Mouse (Mus musculus) hindbrain, embryonic 10.5 days (tissue): ENCODE measurements around the gene Stard5. TPM values are rescaled to one million over a fixed set of nuclear protein-coding genes. Genes with fewer than 3 reads are reported as not detected.
A peak's percentile ranks its signal among the peaks of the same experiment; 100 is the strongest.

ENCODE experiments used
- DNase-seq: peaks from one replicate; pipeline ENCODE4 v3.0.0-alpha.2; 2017; ENCODE audit warnings: low spot score
- H3K27ac ChIP-seq: fragments of 300-500 bp; sonication (generic); 2 replicates; pipeline ENCODE4 v1.5.1; 2016; ENCODE audit warnings: mild to moderate bottlenecking, moderate library complexity
- H3K27me3 ChIP-seq: fragments of 300-500 bp; sonication (generic); 2 replicates; pipeline ENCODE4 v1.6.1; 2016; ENCODE audit warnings: mild to moderate bottlenecking; ENCODE audit not compliant: poor library complexity, insufficient read depth, severe bottlenecking
- H3K36me3 ChIP-seq: fragments of 300-500 bp; sonication (generic); 2 replicates; pipeline ENCODE4 v1.6.1; 2016; ENCODE audit warnings: mild to moderate bottlenecking, moderate library complexity
- H3K4me1 ChIP-seq: fragments of 300-500 bp; sonication (generic); replicated peaks from 2 replicates; pipeline ENCODE4 v1.6.1; 2016; ENCODE audit warnings: mild to moderate bottlenecking
- H3K4me3 ChIP-seq: fragments of 300-500 bp; sonication (generic); 2 replicates; pipeline ENCODE4 v1.5.1; 2016; ENCODE audit warnings: mild to moderate bottlenecking, moderate library complexity
- H3K9me3 ChIP-seq: fragments of 300-500 bp; sonication (generic); 2 replicates; pipeline ENCODE4 v1.6.1; 2016; ENCODE audit warnings: mild to moderate bottlenecking, moderate library complexity
- WGBS: fragments of 180-500 bp; shearing (Covaris S2); methylation state at CpG from one replicate; pipeline ENCODE4 v1.1.7; 2016; 5-methylcytosine and 5-hydroxymethylcytosine counted together
- polyA plus RNA-seq: library from polyadenylated mRNA; unstranded; fragments of >200 nt; fragmentation: Nextera tagmentation; extraction: Ambion mirVana; gene quantifications from 2 replicates; pipeline ENCODE4 v1.2.1, GENCODE M21; 2016

Stard5 gene
- polyA plus RNA-seq, 1 experiment from 2014 or later: 14.2 TPM

DNA sequence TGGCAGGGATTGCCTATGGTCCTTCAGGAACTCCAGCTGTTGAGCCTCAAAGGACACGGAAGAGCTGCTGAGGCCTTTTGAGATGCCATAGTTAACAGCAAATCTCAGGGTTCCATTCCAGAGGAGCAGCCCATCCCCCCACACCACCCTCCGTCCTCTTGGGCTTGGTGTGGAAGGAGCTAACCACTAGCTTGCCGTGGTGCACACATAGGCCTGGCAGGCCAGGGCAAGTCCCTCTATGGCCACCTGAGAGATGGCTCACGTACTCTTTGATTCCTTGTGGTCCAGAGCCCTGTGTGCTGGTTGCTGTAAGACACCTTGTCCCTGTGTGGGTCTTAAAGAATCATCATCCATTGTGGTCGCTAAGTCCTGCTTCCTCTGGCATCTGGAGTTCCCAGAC lies 8.8 kb downstream of the Stard5 start:
- Histone ChIP-seq H3K36me3 (peaks cover 34% of the 10 kb centered on the region), H3K9me3 (no peaks in the 10 kb centered on the region), H3K27me3 (no peaks in the 10 kb centered on the region), H3K4me3 (no peak overlapping the region), H3K4me1 (peaks cover 9% of the 10 kb centered on the region), H3K27ac (0 out of 2 replicates have a peak overlapping the region, but pooled peaks have one; percentile 8)
- no peak for DNase-seq
- WGBS: 90% methylated on average over 5 of the region's 5 CpGs

DNA sequence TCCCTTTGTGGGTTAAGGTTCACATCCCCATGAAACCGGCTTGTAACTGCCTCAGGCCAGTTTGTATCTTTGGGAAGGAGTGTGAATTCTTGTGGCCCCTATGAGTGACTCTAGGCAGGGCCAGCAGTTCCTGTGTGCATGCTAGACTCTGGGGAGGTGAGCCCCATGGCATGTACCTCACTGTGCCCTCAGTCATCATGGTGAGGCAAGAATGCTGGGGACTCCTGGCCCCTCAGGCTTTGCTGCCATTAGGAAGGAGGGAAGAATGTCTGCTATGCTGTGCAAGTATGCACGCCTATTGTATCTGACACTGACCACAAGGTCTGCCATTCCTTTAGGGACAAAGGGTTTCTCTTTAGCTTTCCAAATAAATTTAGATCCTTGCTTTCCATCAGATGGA lies 9.4 kb downstream of the Stard5 start:
- Histone ChIP-seq H3K36me3 (peaks cover 34% of the 10 kb centered on the region), H3K4me1 (peaks cover 9% of the 10 kb centered on the region), H3K9me3 (no peaks in the 10 kb centered on the region), H3K27ac (0 out of 2 replicates have a peak overlapping the region, but pooled peaks have one; percentile 66), H3K27me3 (no peaks in the 10 kb centered on the region), H3K4me3 (no peak overlapping the region)
- peak; percentile 9 for DNase-seq
- 53% methylated on average over 2 of the region's 2 CpGs for WGBS

DNA sequence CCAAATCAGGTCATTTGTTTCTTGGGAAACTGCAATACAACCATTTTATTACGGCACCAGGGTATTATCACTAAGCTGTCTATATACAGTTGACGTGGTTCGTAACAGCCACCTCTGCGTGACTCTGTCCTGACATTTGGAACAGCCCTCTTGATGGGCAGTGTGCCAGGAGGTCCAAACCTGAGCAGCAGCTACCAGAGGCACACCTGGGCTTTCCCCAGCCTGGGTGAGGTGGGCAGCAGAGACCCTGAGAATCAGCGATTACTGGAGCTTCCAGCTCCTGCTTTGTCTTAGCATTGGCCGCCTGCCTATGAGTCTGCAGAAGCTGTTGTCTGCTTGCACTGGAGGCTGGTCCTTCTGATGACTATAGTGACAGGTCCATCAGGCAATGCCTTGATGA lies 11.8 kb downstream of the Stard5 start:
- H3K27me3 ChIP-seq: no peaks in the 10 kb centered on the region
- H3K9me3 ChIP-seq: no peaks in the 10 kb centered on the region
- DNase-seq: no peak
- H3K27ac ChIP-seq: no peak overlapping the region
- H3K4me3 ChIP-seq: no peak overlapping the region
- peaks cover 14% of the 10 kb centered on the region; the same call in 1 of the 2 replicates for H3K36me3 ChIP-seq
- 85% methylated on average over 6 of the region's 6 CpGs for WGBS
- H3K4me1 ChIP-seq: peaks cover 9% of the 10 kb centered on the region

DNA sequence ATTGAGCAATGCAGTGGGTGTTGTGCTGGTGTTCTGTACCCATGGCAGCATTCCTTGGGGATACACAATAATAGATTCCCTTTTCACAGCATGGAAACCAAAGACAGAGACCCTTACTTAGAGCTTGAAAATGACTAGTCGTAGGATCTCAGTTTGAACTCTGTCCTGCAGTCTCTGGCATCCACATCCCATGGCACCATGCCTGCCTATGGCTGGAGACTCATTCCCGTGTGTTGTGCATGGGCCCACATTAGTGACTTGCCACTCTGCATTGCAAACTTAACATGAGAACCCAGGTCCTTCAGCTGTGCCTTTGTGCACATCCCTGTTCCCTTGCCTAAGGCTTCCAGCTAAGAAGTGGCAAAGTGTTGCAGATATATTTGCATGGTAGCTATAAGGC lies 13.0 kb downstream of the Stard5 start:
- H3K27me3 ChIP-seq: no peaks in the 10 kb centered on the region
- 84% methylated on average over 2 of the region's 2 CpGs for WGBS

DNA sequence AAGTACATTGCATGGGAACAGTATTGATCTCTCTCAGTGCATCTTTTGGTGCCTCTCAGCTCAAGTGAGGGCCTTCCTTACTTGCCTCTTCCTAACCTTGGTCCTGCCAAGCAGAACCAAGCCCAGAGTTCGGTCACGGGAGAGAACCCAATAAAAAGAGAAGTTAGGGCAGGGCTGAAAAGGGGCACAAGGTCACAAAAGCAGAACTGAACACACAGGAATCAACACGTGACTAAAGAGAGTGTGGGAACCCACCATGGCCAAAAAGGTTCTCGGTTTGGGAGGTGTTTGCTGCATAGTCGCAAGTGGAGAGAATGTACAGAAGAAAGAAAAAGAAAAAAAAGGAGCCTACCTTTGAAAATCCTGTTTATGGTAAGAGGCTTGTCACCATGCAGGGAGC lies 13.7 kb downstream of the Stard5 start:
- 77% methylated on average over 5 of the region's 5 CpGs for WGBS
- no peak for DNase-seq
- no peak overlapping the region for H3K4me3 ChIP-seq
- H3K27ac ChIP-seq: no peak overlapping the region
- no peaks in the 10 kb centered on the region for H3K27me3 ChIP-seq
- peaks cover 7% of the 10 kb centered on the region; the same call in 1 of the 2 replicates for H3K36me3 ChIP-seq
- peaks cover 9% of the 10 kb centered on the region for H3K4me1 ChIP-seq
- no peaks in the 10 kb centered on the region for H3K9me3 ChIP-seq

More for the DNA sequence above, 13.0 kb downstream of the Stard5 start:
- Histone ChIP-seq H3K36me3 (peaks cover 13% of the 10 kb centered on the region; the same call in 1 of the 2 replicates), H3K27ac (no peak overlapping the region), H3K9me3 (no peaks in the 10 kb centered on the region), H3K4me1 (peaks cover 9% of the 10 kb centered on the region), H3K4me3 (no peak overlapping the region)
- no peak for DNase-seq

DNA sequence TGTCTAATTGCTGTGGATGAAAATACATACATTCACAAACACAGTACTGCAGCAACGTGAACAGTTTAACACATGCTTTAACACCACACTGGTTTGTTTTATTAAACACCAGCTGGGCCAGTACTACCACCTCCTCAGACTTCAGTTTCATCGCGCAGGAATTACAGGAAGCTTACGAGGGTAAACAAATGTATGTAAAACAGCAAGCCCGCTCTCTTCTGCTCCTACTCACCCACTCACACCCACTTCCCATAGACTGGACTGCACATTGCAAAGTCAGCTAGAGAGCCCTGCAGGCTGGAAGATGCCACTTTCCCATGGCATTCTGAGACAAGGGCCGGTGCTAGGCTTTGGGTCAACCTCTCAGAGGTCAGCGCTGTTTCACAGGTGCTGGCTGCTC lies 17.0 kb downstream of the Stard5 start:
- 82% methylated on average over 7 of the region's 7 CpGs for whole genome bisulfite sequencing
- Histone ChIP-seq H3K27me3 (no peaks in the 10 kb centered on the region), H3K4me1 (no peaks in the 10 kb centered on the region)

DNA sequence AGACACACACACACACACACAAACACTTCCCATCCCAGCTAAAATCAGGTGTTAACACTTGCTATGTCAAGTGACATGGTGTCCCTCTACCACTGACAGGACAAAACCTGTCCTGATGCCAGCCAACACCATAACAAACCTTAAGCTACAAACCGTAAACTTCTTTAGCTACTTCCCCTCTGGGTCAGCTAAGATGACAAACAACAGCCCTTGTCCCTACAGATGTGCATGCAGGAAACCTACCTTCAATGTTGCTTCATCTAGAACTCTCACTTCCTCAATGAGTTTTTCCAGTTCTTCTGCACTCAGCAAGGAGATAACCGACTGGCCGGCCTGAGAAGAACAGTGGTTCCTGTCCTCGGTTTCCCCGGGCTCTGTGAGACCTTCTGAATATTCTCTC lies 18.9 kb downstream of the Stard5 start:
- DNase-seq: no peak
- no peak overlapping the region for H3K27ac ChIP-seq
- H3K36me3 ChIP-seq: no peaks in the 10 kb centered on the region
- no peaks in the 10 kb centered on the region for H3K9me3 ChIP-seq
- H3K27me3 ChIP-seq: no peaks in the 10 kb centered on the region
- 94% methylated on average over 5 of the region's 5 CpGs for WGBS
- H3K4me1 ChIP-seq: no peaks in the 10 kb centered on the region
- no peak overlapping the region for H3K4me3 ChIP-seq

More for the DNA sequence above, 17.0 kb downstream of the Stard5 start:
- H3K4me3 ChIP-seq: no peak overlapping the region
- 0 out of 2 replicates have a peak overlapping the region, but pooled peaks have one; percentile 6 for H3K27ac ChIP-seq
- DNase-seq: no peak
- no peaks in the 10 kb centered on the region for H3K9me3 ChIP-seq
- H3K36me3 ChIP-seq: no peaks in the 10 kb centered on the region

DNA sequence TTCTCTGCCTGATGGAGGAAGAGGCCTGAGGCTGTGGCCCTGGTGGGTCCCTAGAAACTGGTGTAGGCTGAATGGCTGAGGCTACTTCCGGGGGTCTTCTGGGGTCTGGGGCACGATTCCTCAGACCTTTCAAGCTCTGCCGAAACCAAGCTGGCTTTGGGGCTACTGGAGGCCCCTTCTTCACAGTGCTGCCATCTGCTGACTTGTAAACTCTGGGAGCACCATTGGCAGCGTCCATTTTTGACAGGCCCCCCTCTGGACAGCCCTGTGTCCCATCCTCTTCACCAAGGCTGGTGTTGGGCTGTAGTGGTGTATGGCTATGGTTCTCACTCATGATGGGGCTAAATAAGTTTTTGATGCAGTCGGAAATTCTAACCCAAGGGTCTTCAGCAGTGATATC lies 20.7 kb downstream of the Stard5 start:
- H3K27ac ChIP-seq: no peak overlapping the region
- WGBS: 88% methylated on average over 5 of the region's 5 CpGs
- no peaks in the 10 kb centered on the region for H3K4me1 ChIP-seq
- no peaks in the 10 kb centered on the region for H3K9me3 ChIP-seq
- H3K36me3 ChIP-seq: no peaks in the 10 kb centered on the region
- no peak overlapping the region for H3K4me3 ChIP-seq
- no peak for DNase-seq
- no peaks in the 10 kb centered on the region for H3K27me3 ChIP-seq

DNA sequence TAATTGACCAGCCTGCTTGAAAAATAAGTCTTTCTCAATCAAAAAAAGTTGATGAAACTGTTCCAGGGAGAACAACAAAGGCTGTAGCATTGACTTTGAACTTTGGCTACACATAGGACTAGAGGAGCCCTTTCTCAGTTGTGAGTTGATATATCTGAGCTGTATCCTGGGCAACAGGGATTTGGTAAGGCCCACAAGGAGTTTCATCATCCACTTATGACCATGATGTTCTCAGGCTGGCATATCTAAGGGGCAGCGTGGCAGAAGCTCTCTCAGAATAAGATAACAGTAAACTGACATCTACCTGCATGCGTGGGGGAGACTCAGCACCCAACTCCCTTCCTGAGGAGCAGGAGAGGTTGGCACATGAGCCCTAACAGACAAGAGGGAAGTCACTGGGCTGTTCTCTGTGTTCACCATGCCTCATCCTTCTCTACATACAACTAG lies 21.9 kb downstream of the Stard5 start:
- Histone ChIP-seq H3K9me3 (no peaks in the 10 kb centered on the region), H3K27me3 (no peaks in the 10 kb centered on the region), H3K4me1 (no peaks in the 10 kb centered on the region), H3K36me3 (no peaks in the 10 kb centered on the region), H3K4me3 (no peak overlapping the region), H3K27ac (no peak overlapping the region)
- WGBS: 80% methylated on average over 2 of the region's 2 CpGs
- no peak for DNase-seq

DNA sequence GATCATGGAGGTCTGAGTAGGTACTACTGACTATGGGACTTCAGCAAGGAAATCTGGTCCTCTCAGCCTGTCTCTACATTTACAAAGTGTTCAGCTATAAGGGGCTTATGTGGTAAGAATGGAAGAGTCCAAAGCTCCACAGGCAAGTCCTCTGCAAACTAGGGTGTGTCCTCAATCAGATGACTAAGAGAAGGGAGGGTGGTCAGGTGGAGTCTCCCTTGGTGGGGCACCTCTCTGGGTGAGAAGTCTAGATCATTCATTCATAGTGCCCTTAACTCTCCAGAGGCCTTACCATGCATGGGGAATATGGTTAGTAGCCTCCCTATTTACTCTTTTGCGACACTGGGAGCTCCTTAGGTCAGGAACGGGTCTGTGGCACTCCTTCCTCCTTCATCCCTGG lies 22.4 kb downstream of the Stard5 start:
- H3K4me1 ChIP-seq: no peaks in the 10 kb centered on the region
- 86% methylated on average over 2 of the region's 2 CpGs for WGBS
- no peak for DNase-seq

DNA sequence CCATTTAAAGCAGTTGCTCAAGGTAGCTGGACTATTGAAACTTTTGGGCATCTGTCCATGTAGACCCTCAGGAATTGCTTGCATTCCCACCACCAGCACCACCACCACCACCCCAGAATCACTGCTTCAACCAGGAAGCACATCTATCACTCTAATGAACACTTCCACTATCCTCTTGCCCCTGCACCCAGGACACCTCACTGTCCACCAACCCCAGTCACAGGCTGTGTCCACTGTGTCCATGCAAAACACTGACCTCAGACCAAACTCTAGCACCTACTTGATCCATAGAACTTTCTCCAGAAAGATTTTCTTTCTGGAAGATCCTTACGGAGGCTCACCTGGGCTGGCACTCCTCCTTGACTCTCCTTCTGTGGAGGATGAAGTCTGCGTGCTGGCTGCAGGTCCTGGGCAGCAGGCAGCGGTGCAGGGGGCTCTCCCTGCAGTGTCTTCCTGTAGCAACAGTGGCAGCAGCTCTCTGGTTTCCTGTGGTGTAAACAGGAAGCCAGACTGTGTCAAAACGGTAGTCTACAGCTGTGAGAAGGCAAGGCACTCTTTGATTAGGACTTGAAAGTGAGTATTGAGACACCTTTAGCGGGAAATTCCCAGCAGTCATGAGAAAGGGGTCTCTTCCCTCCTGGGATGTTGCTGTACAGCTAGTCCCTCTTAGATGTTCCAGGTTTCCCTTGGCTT lies 23.3 kb downstream of the Stard5 start:
- 64% methylated on average over 5 of the region's 5 CpGs for WGBS
- Histone ChIP-seq H3K9me3 (no peaks in the 10 kb centered on the region), H3K4me3 (no peak overlapping the region), H3K27ac (no peak overlapping the region), H3K27me3 (no peaks in the 10 kb centered on the region), H3K36me3 (no peaks in the 10 kb centered on the region), H3K4me1 (no peaks in the 10 kb centered on the region)
- DNase-seq: no peak

More for the DNA sequence above, 22.4 kb downstream of the Stard5 start:
- no peaks in the 10 kb centered on the region for H3K36me3 ChIP-seq
- H3K4me3 ChIP-seq: no peak overlapping the region
- H3K27ac ChIP-seq: no peak overlapping the region
- no peaks in the 10 kb centered on the region for H3K27me3 ChIP-seq
- no peaks in the 10 kb centered on the region for H3K9me3 ChIP-seq

DNA sequence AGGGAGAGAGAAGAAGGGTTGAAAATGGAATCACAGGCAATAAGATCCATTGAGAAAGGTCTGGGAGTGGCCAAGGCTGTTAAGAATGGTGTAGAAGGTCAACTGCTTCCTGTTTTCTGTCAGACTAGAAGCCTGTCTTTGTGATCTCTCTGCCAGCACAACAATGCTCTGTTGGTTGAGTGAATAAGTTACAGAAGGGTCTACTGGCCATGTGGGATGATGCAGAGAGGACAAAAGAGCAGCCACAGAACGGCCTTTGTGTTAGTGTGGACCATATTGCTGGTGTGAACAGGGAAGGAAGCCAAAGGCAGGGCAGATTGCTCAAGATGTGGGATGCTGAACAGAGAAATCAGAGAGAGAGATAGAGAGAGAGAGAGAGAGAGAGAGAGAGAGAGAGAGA lies 27.0 kb downstream of the Stard5 start:
- no peak for DNase-seq
- H3K27ac ChIP-seq: no peak overlapping the region
- H3K4me1 ChIP-seq: no peaks in the 10 kb centered on the region
- no peaks in the 10 kb centered on the region for H3K27me3 ChIP-seq
- no peak overlapping the region for H3K4me3 ChIP-seq
- H3K36me3 ChIP-seq: no peaks in the 10 kb centered on the region
- H3K9me3 ChIP-seq: no peaks in the 10 kb centered on the region
- WGBS: 75% methylated on average over 1 of the region's 1 CpGs

DNA sequence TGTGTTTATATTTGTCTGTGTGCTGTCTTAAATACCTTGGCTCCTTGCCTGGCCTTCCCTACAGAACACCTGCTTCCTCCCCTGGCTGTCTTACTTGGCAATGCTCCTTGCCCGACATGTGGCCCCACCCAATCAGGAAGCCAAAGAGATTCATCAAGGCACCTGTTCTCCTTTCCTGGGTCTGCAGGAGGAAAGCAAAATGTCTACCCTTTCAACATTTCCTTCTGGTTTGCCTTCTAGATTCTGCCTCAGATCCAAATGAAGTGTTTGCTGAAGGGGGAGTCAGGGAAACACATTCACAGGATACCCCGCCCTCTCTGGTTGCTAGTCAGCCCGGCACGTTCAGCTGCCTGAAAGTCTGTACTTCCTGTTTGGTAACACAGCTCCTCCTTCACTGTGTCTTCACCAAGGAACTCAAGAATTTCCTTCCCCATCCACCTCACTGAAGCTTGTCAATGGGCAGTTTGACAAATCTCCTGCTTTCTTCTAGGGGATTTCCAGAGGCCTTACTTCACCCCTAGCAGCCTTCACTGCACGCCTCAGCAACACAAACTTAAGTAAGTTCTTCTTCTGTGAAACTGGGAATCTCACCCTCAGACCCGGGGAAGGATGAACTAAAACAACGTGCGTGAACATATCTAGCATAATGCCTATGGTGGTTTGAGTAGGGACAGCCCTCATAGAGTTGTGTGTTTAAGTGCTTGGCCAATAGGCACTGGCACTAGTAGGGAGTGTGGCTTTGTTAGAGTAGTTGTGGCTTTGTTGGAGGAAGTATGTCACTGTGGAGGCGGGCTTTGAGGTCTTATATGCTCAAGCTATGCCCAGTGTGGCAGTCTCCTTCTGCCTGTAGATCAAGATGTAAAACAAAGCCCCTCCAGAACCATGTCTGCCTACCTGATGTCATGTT lies 27.7 kb downstream of the Stard5 start:
- H3K9me3 ChIP-seq: no peaks in the 10 kb centered on the region
- no peak overlapping the region for H3K4me3 ChIP-seq
- no peak overlapping the region for H3K27ac ChIP-seq
- H3K27me3 ChIP-seq: no peaks in the 10 kb centered on the region
- WGBS: 88% methylated on average over 9 of the region's 9 CpGs
- no peak for DNase-seq
- no peaks in the 10 kb centered on the region for H3K36me3 ChIP-seq
- H3K4me1 ChIP-seq: no peaks in the 10 kb centered on the region
